Mouse (Mus musculus) heart, postnatal 0 days (tissue): ENCODE data around the gene Themis3. TPM values are rescaled to one million over a fixed set of nuclear protein-coding genes. Genes with fewer than 3 reads are reported as not detected.

Experiments used
- ATAC-seq: fragments of 200-750 bp; cut with Nextera tagmentation; 2 replicates; pipeline ENCODE4 v1.8.0; 2017; ENCODE audit warnings: low read depth, moderate number of reproducible peaks, moderate library complexity; ENCODE audit not compliant: insufficient read depth
- DNase-seq: peaks from one replicate; pipeline ENCODE4 v3.0.0-alpha.2; 2016; ENCODE audit warnings: low spot score
- H3K27ac ChIP-seq: fragments of 300-500 bp; sonication (generic); 2 replicates; pipeline ENCODE4 v1.5.1; 2014; ENCODE audit warnings: low read depth, mild to moderate bottlenecking
- H3K27me3 ChIP-seq: fragments of 300-500 bp; sonication (generic); 2 replicates; pipeline ENCODE4 v1.6.1; 2014; ENCODE audit warnings: low read length, mixed read lengths; ENCODE audit not compliant: control insufficient read depth, insufficient read depth
- H3K36me3 ChIP-seq: fragments of 300-500 bp; sonication (generic); replicated peaks from 2 replicates; pipeline ENCODE4 v1.6.1; 2014; ENCODE audit warnings: low read length, mixed read lengths; ENCODE audit not compliant: control insufficient read depth, insufficient read depth
- H3K4me1 ChIP-seq: fragments of 300-500 bp; sonication (generic); 2 replicates; pipeline ENCODE4 v1.6.1; 2014; ENCODE audit warnings: antibody characterized with exemption; ENCODE audit not compliant: control insufficient read depth, insufficient read depth
- H3K4me2 ChIP-seq: fragments of 300-500 bp; sonication (generic); 2 replicates; pipeline ENCODE4 v1.6.1; 2014; ENCODE audit warnings: low read depth, mild to moderate bottlenecking, low read length, moderate library complexity
- H3K4me3 ChIP-seq: fragments of 300-500 bp; sonication (generic); 2 replicates; pipeline ENCODE4 v1.5.1; 2014; ENCODE audit warnings: low read depth, low read length
- H3K9ac ChIP-seq: fragments of 300-500 bp; sonication (generic); replicated peaks from 2 replicates; pipeline ENCODE4 v1.6.1; 2014; ENCODE audit warnings: low read depth, low read length, mixed read lengths
- H3K9me3 ChIP-seq: fragments of 300-500 bp; sonication (generic); replicated peaks from 2 replicates; pipeline ENCODE4 v1.6.1; 2016; ENCODE audit warnings: low read length; ENCODE audit not compliant: control insufficient read depth
- CTCF ChIP-seq: IDR thresholded peaks from 2 replicates; pipeline ENCODE4 v1.5.1; 2016; ENCODE audit warnings: antibody characterized with exemption, control low read depth, low read depth
- EP300 ChIP-seq: IDR thresholded peaks from 2 replicates; pipeline ENCODE4 v1.6.1; 2016; ENCODE audit warnings: antibody characterized with exemption, low read depth
- WGBS: fragments of 180-500 bp; shearing (Covaris S2); extraction: QIAGEN DNeasy Blood & Tissue Kit; methylation state at CpG from one replicate; pipeline ENCODE4 v1.1.7; 2014; 5-methylcytosine and 5-hydroxymethylcytosine counted together
- polyA plus RNA-seq: library from polyadenylated mRNA; unstranded; fragments of >200 nt; fragmentation: Nextera tagmentation; extraction: Ambion mirVana; gene quantifications from 2 replicates; pipeline ENCODE4 v1.2.1, GENCODE M21; 2015
- total RNA-seq: library from RNA; depleted of rRNA; stranded (reverse); fragments of >200 nt; gene quantifications from 2 replicates; pipeline ENCODE4 v1.2.3, GENCODE M21; 2014; ENCODE audit warnings: low replicate concordance

Gene Themis3
- total and polyA plus RNA-seq, 2 experiments from 2014 or later = not detected

GRCm38 (mm10) chr17:66571860-66572676, 22.4 kb downstream of the Themis3 start:
- H3K27ac ChIP-seq = no peak overlapping the region
- DNase-seq = no peak
- no peak overlapping the region for H3K4me2 ChIP-seq
- ATAC-seq = no peak
- 63% methylated on average over 11 of the region's 11 CpGs for WGBS
- no peak overlapping the region for H3K9ac ChIP-seq
- H3K4me1 ChIP-seq = no peaks in the 10 kb centered on the region
- TF ChIP-seq CTCF = no peak
- no peak for TF ChIP-seq EP300
- H3K4me3 ChIP-seq = no peak overlapping the region
- H3K27me3 ChIP-seq = no peaks in the 10 kb centered on the region
- no peaks in the 10 kb centered on the region for H3K36me3 ChIP-seq
- H3K9me3 ChIP-seq = no peaks in the 10 kb centered on the region

- Histone ChIP-seq H3K9ac (no peak overlapping the region), H3K36me3 (no peaks in the 10 kb centered on the region), H3K4me3 (no peak overlapping the region), H3K4me2 (no peak overlapping the region), H3K27me3 (no peaks in the 10 kb centered on the region), H3K27ac (no peak overlapping the region), H3K4me1 (no peaks in the 10 kb centered on the region), H3K9me3 (0 out of 2 replicates have a peak, but pooled peaks cover 6% of the 10 kb centered on the region)
- DNase-seq (peak; percentile 29), ATAC-seq (peak; percentile 51)
- TF ChIP-seq EP300 (no peak), CTCF (no peak)
- WGBS = 51% methylated on average over 7 of the region's 7 CpGs
Observed at GRCm38 (mm10) chr17:66564213-66564612, 30.2 kb downstream of the Themis3 start.

- no peak overlapping the region for H3K27ac ChIP-seq
- H3K4me3 ChIP-seq = no peak overlapping the region
- 0 out of 2 replicates have a peak, but pooled peaks cover 6% of the 10 kb centered on the region for H3K9me3 ChIP-seq
- TF ChIP-seq EP300 = no peak
- no peak for TF ChIP-seq CTCF
- H3K4me2 ChIP-seq = no peak overlapping the region
- H3K27me3 ChIP-seq = no peaks in the 10 kb centered on the region
- H3K36me3 ChIP-seq = no peaks in the 10 kb centered on the region
- ATAC-seq (no peak), DNase-seq (no peak)
- no peaks in the 10 kb centered on the region for H3K4me1 ChIP-seq
- H3K9ac ChIP-seq = no peak overlapping the region
- WGBS = 44% methylated on average over 1 of the region's 1 CpGs
Observed at GRCm38 (mm10) chr17:66563551-66563950, 30.9 kb downstream of the Themis3 start.

- H3K4me3 ChIP-seq = no peak overlapping the region
- H3K27me3 ChIP-seq = no peaks in the 10 kb centered on the region
- ATAC-seq = no peak
- H3K9ac ChIP-seq = no peak overlapping the region
- TF ChIP-seq EP300 = no peak
- TF ChIP-seq CTCF = no peak
- 0 out of 2 replicates have a peak, but pooled peaks cover 6% of the 10 kb centered on the region for H3K9me3 ChIP-seq
- H3K27ac ChIP-seq = no peak overlapping the region; the same call in 1 of the 2 replicates
- no peaks in the 10 kb centered on the region for H3K36me3 ChIP-seq
- no peaks in the 10 kb centered on the region for H3K4me1 ChIP-seq
- 53% methylated on average over 2 of the region's 2 CpGs for WGBS
- no peak overlapping the region for H3K4me2 ChIP-seq
- no peak for DNase-seq
Observed at GRCm38 (mm10) chr17:66561380-66561779, 33.0 kb downstream of the Themis3 start.

- Histone ChIP-seq H3K27ac (no peak overlapping the region), H3K27me3 (no peaks in the 10 kb centered on the region), H3K9me3 (no peaks in the 10 kb centered on the region), H3K4me1 (no peaks in the 10 kb centered on the region), H3K9ac (no peak overlapping the region), H3K4me3 (no peak overlapping the region), H3K36me3 (no peaks in the 10 kb centered on the region), H3K4me2 (no peak overlapping the region)
- 84% methylated on average over 17 of the region's 17 CpGs for WGBS
- TF ChIP-seq EP300 = no peak
- TF ChIP-seq CTCF = 0 out of 2 replicates have a peak, but pooled peaks have one; percentile 10
- DNase-seq (no peak), ATAC-seq (no peak)
Observed at GRCm38 (mm10) chr17:66558404-66559317, 35.8 kb downstream of the Themis3 start.
